Mouse (Mus musculus): ENCODE data around the gene Eif2s1. TPM values are rescaled to one million over a fixed set of nuclear protein-coding genes. Genes with fewer than 3 reads are reported as not detected.

Eif2s1 gene
- total and polyA plus RNA-seq, 2 experiments from 2014 or later: 29.4 to 92.0 TPM

DNA sequence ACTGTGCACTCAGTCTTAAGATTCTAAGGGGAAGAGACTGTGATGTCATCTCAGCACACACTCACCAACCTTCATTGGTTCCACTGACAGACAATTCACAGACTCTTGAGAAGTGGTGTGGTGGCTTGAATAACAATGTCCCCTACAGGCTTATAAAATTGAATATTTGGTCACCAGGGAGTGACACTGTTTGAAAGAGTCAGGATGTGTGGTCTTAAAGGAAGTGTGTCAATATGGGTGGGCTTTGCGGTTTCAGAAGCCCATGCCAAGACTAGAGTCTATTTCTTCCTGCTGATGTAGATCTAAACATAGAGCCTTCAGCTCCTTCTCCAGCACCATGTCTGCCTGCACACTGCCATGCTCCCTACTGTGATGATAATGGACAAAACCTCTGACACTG, 36.2 kb downstream of the Eif2s1 start:
- Histone ChIP-seq H3K27ac (no peak overlapping the region), H3K36me3 (ENCODE audit: insufficient read depth, low read length) (no peaks in the 10 kb centered on the region), H3K27me3 (ENCODE audit: insufficient read depth, low read length) (no peaks in the 10 kb centered on the region), H3K4me2 (ENCODE audit: low read depth, low read length) (no peak overlapping the region), H3K9me3 (ENCODE audit: low read length) (no peaks in the 10 kb centered on the region), H3K9ac (replicated peaks; ENCODE audit: low read length) (no peak overlapping the region), H3K4me1 (ENCODE audit: insufficient read depth, low read length) (no peaks in the 10 kb centered on the region), H3K4me3 (ENCODE audit: low read length) (no peak overlapping the region)
- no peak for ATAC-seq
- DNase-seq (ENCODE audit: low spot score): no peak
- no peak for TF ChIP-seq CTCF (IDR thresholded peaks at IDR 0.05; ENCODE audit: low read depth)
- 93% methylated on average over 1 of the region's 1 CpGs for WGBS

DNA sequence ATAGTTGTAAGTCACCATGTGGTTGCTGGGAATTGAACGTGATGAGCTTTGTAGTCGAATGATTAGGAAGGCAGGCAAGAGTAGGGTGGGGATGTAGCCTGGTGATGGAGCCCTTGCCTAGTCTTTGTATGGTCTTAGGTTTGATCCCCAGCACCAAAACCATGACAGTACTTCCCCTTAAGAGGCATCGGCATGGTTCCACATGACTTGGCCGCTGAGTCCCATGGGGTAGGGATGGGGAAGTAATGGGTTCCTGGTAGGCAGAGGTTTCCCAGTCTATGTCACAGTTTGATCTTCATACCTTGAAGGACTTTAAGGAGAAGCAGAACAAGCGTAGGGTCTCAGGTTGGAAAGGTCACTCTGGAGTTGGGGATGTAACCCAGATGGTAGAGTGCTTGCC, 39.8 kb downstream of the Eif2s1 start:
- no peak overlapping the region for H3K4me2 ChIP-seq (ENCODE audit: low read depth, low read length)
- H3K27me3 ChIP-seq (ENCODE audit: insufficient read depth, low read length): no peaks in the 10 kb centered on the region
- no peak for TF ChIP-seq CTCF (IDR thresholded peaks at IDR 0.05; ENCODE audit: low read depth)
- DNase-seq (ENCODE audit: low spot score) (no peak), ATAC-seq (no peak)
- no peak overlapping the region for H3K9ac ChIP-seq (replicated peaks; ENCODE audit: low read length)
- no peak overlapping the region for H3K4me3 ChIP-seq (ENCODE audit: low read length)
- H3K36me3 ChIP-seq (ENCODE audit: insufficient read depth, low read length): no peaks in the 10 kb centered on the region
- H3K4me1 ChIP-seq (ENCODE audit: insufficient read depth, low read length): peaks cover 1% of the 10 kb centered on the region; the same call in 1 of the 2 replicates
- no peaks in the 10 kb centered on the region for H3K9me3 ChIP-seq (ENCODE audit: low read length)
- WGBS: 87% methylated on average over 5 of the region's 5 CpGs
- no peak overlapping the region for H3K27ac ChIP-seq

DNA sequence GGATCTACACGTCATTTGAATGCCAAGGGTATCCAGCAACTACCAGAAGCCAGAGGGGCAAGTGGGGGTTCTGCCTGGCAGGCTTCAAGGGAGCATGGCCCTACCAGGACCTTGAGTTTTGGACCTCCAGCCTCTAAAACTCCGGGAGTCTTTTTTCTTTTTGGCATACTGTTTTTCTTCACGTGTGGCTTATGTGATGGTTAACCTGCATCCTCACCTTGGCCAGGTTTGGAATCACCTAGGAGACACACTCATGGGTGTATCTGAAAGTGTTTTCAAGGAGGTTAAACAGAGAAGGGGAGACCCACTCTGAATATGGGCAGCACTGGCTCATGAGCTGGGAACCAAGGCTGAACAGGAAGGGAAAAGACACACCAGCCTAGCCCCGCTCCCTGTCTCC, 41.7 kb downstream of the Eif2s1 start:
- ATAC-seq (no peak), DNase-seq (ENCODE audit: low spot score) (no peak)

DNA sequence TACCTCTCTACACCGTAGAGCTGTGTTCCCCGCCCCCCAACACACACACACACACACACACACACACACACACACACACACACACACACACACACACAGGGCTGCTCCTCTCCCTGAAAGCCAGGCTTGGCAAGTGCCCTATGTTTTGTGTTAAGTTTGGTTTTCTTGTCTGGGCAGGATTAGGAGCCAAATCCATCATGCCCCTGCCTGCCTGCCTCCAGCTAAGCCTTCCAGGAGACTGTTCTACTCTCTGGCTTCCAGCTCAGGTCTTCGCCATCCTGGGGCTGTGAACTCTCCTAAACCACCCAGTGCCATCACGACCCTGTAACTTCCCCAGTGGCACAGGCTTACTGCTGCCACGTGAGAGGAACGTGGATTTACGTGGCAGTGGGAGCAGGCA, 42.9 kb downstream of the Eif2s1 start:
- 76% methylated on average over 7 of the region's 7 CpGs for WGBS
- ATAC-seq: no peak
- no peak for DNase-seq (ENCODE audit: low spot score)
- no peak for TF ChIP-seq CTCF (IDR thresholded peaks at IDR 0.05; ENCODE audit: low read depth)
- H3K36me3 ChIP-seq (ENCODE audit: insufficient read depth, low read length): no peaks in the 10 kb centered on the region
- peaks cover 5% of the 10 kb centered on the region; the same call in 1 of the 2 replicates for H3K4me1 ChIP-seq (ENCODE audit: insufficient read depth, low read length)
- H3K9me3 ChIP-seq (ENCODE audit: low read length): no peaks in the 10 kb centered on the region
- no peaks in the 10 kb centered on the region for H3K27me3 ChIP-seq (ENCODE audit: insufficient read depth, low read length)
- H3K4me2 ChIP-seq (ENCODE audit: low read depth, low read length): no peak overlapping the region
- no peak overlapping the region for H3K27ac ChIP-seq
- H3K9ac ChIP-seq (replicated peaks; ENCODE audit: low read length): no peak overlapping the region
- no peak overlapping the region for H3K4me3 ChIP-seq (ENCODE audit: low read length)

More for the DNA sequence above, 41.7 kb downstream of the Eif2s1 start:
- peaks cover 5% of the 10 kb centered on the region; the same call in 1 of the 2 replicates for H3K4me1 ChIP-seq (ENCODE audit: insufficient read depth, low read length)
- H3K9me3 ChIP-seq (ENCODE audit: low read length): no peaks in the 10 kb centered on the region
- 82% methylated on average over 4 of the region's 4 CpGs for whole genome bisulfite sequencing
- no peak overlapping the region for H3K4me2 ChIP-seq (ENCODE audit: low read depth, low read length)
- H3K36me3 ChIP-seq (ENCODE audit: insufficient read depth, low read length): no peaks in the 10 kb centered on the region
- no peak overlapping the region for H3K9ac ChIP-seq (replicated peaks; ENCODE audit: low read length)
- H3K27me3 ChIP-seq (ENCODE audit: insufficient read depth, low read length): no peaks in the 10 kb centered on the region
- no peak for TF ChIP-seq CTCF (IDR thresholded peaks at IDR 0.05; ENCODE audit: low read depth)
- no peak overlapping the region for H3K27ac ChIP-seq
- no peak overlapping the region for H3K4me3 ChIP-seq (ENCODE audit: low read length)

DNA sequence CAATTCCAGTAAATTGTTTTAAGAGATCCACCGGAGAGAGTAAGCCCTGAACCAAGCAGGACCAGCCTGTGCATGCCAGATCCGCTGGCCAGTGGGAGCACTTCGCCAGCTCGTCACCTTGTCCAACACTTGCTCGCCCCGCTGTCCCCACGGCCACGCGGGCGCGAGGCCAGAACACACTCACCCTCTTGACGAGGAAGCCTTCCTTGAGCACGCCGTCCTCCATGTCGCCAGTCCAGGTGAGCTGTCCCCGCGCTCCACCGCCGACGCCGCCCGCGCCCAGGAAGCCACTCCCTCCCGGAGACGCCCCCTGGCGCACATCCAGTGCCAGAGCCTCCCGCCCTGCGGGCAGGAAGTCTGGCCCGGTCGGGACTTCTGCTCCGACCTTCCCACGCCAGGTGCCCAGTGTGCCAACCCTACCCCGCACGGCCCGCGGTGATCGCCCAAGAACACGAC, 45.1 kb downstream of the Eif2s1 start, which contains the start of gene Plek2:
Plek2 (minus strand) TSS at position 258 of the 456 bp plus-strand sequence.
- Histone ChIP-seq H3K4me3 (ENCODE audit: low read length) (peak within 1 kb of the TSS; percentile 46), H3K4me2 (ENCODE audit: low read depth, low read length) (peak within 1 kb of the TSS; percentile 90), H3K9me3 (ENCODE audit: low read length) (no peaks in the 10 kb centered on the region), H3K27me3 (ENCODE audit: insufficient read depth, low read length) (peaks cover 9% of the 10 kb centered on the region), H3K9ac (replicated peaks; ENCODE audit: low read length) (peak within 1 kb of the TSS; percentile 38), H3K4me1 (ENCODE audit: insufficient read depth, low read length) (peaks cover 12% of the 10 kb centered on the region; the same call in 1 of the 2 replicates), H3K36me3 (ENCODE audit: insufficient read depth, low read length) (no peaks in the 10 kb centered on the region), H3K27ac (no peak within 1 kb of the TSS)
- ATAC-seq (peak; percentile 66), DNase-seq (ENCODE audit: low spot score) (peak; percentile 54)
- peak; percentile 41 for TF ChIP-seq CTCF (IDR thresholded peaks at IDR 0.05; ENCODE audit: low read depth)
- WGBS: 3% methylated on average over 38 of the region's 38 CpGs

DNA sequence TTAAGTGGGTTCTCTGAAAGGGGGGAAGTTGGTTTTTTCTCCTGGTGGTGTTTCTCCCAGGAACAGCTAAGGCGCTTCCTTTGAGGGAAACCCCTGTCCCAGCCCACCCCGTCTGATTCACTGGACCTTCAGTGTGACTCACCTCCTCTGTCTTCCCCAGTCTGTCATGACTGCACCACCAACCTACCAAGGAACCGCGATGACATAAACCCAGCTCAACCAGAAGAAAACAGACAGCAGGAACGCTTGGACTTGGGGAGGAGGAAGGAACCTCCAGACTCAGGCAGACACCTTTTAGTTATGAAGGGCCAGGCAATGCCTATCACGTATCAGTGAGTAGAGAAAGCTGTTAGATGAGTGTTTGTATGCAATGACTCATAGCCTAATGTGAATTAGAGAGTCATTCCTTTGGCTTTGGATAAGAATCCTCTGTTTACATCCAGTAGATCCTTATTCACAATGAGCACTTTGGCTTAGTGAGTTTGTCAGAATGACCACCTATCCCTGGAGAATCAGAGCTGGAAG, 46.5 kb downstream of the Eif2s1 start:
- peaks cover 14% of the 10 kb centered on the region; the same call in 1 of the 2 replicates for H3K4me1 ChIP-seq (ENCODE audit: insufficient read depth, low read length)
- DNase-seq (ENCODE audit: low spot score) (no peak), ATAC-seq (no peak)
- no peak overlapping the region for H3K4me2 ChIP-seq (ENCODE audit: low read depth, low read length)
- H3K9me3 ChIP-seq (ENCODE audit: low read length): no peaks in the 10 kb centered on the region
- no peak overlapping the region for H3K4me3 ChIP-seq (ENCODE audit: low read length)
- H3K27me3 ChIP-seq (ENCODE audit: insufficient read depth, low read length): peaks cover 11% of the 10 kb centered on the region
- no peak overlapping the region for H3K27ac ChIP-seq
- TF ChIP-seq CTCF (IDR thresholded peaks at IDR 0.05; ENCODE audit: low read depth): no peak
- H3K36me3 ChIP-seq (ENCODE audit: insufficient read depth, low read length): no peaks in the 10 kb centered on the region
- H3K9ac ChIP-seq (replicated peaks; ENCODE audit: low read length): no peak overlapping the region
- 82% methylated on average over 6 of the region's 6 CpGs for WGBS
